Mouse (Mus musculus) limb, embryonic 15.5 days (tissue): Measurements from ENCODE around the gene Hsd17b11. TPM values are rescaled to one million over a fixed set of nuclear protein-coding genes. Genes with fewer than 3 reads are reported as not detected.
"Not testable (repeated sequence)": the region's sequence is repeated elsewhere in the genome, so short reads cannot be mapped to it uniquely, and the experiment has no call there.

Experiments
- ATAC-seq: fragments of 200-750 bp; cut with Nextera tagmentation; 2 replicates; pipeline ENCODE4 v1.8.0; 2017; ENCODE audit warnings: low read depth, moderate TSS enrichment; ENCODE audit not compliant: insufficient number of reproducible peaks, low FRiP score, low TSS enrichment
- H3K27ac ChIP-seq: fragments of 300-500 bp; sonication (generic); 2 replicates; pipeline ENCODE4 v1.5.1; 2015; ENCODE audit warnings: moderate library complexity, mild to moderate bottlenecking, inconsistent platforms
- H3K27me3 ChIP-seq: fragments of 300-500 bp; sonication (generic); 2 replicates; pipeline ENCODE4 v1.6.1; 2015; ENCODE audit warnings: inconsistent platforms
- H3K36me3 ChIP-seq: fragments of 300-500 bp; sonication (generic); 2 replicates; pipeline ENCODE4 v1.6.1; 2015; ENCODE audit warnings: inconsistent platforms
- H3K4me1 ChIP-seq: fragments of 300-500 bp; sonication (generic); 2 replicates; pipeline ENCODE4 v1.6.1; 2015; ENCODE audit warnings: inconsistent platforms
- H3K4me2 ChIP-seq: fragments of 300-500 bp; sonication (generic); 2 replicates; pipeline ENCODE4 v1.6.1; 2015; ENCODE audit warnings: mild to moderate bottlenecking, inconsistent platforms
- H3K4me3 ChIP-seq: fragments of 300-500 bp; sonication (generic); 2 replicates; pipeline ENCODE4 v1.5.1; 2015; ENCODE audit warnings: mild to moderate bottlenecking, inconsistent platforms
- H3K9ac ChIP-seq: fragments of 300-500 bp; sonication (generic); 2 replicates; pipeline ENCODE4 v1.6.1; 2015; ENCODE audit warnings: inconsistent platforms
- H3K9me3 ChIP-seq: fragments of 300-500 bp; sonication (generic); 2 replicates; pipeline ENCODE4 v1.6.1; 2016; ENCODE audit warnings: inconsistent platforms
- WGBS: fragments of 180-500 bp; shearing (Covaris S2); methylation state at CpG from one replicate; pipeline ENCODE4 v1.1.7; 2015; 5-methylcytosine and 5-hydroxymethylcytosine counted together
- polyA plus RNA-seq: library from polyadenylated mRNA; unstranded; fragments of >200 nt; fragmentation: Nextera tagmentation; extraction: Ambion mirVana; gene quantifications from 2 replicates; pipeline ENCODE4 v1.2.1, GENCODE M21; 2015

Gene Hsd17b11
- polyA plus RNA-seq, 1 experiment from 2014 or later, result 4.0 TPM

DNA sequence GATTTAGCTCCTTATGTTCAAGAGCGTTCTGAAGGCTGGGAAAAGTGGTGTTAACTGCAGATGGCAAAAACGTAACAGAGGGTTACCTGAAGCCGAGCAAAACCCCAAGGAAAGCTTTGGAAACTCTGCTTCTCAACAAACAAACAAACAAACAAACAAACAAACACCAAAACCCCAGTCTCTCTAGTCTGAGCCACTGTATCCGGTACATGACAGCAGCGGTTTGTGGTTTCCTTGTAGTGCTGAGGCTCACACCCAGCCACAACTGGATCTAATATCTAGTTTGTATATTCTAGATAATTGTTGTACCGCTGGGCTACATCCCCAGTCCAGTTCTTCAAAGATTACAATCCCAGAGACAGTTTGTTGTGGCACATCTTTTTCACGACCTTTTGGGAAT is 46.0 kb downstream of the Hsd17b11 start:
- Histone ChIP-seq H3K27me3 (no peaks in the 10 kb centered on the region), H3K27ac (no peak overlapping the region), H3K4me3 (no peak overlapping the region), H3K4me1 (no peaks in the 10 kb centered on the region), H3K36me3 (no peaks in the 10 kb centered on the region), H3K9ac (no peak overlapping the region), H3K9me3 (no peaks in the 10 kb centered on the region), H3K4me2 (no peak overlapping the region)
- no peak for ATAC-seq
- 75% methylated on average over 7 of the region's 7 CpGs for WGBS

DNA sequence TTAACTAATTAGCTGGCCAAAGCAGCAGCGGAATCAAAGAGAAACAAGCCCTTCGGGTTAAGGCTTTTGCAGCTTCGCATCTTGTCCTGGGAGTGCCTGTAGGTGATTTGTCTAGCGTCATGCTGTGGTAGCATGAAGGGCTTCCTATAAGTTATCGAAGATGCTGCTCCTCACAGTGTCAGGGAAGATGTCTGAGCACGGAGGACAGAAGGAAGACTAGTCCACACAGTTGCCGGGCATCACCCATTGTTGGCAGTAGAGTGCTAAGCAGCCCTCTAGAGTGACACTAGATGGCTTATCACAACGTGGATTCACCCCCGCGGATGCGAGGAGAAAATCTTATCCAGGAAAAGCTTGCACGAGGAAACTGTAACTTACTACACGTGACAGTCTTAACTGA is 48.9 kb downstream of the Hsd17b11 start:
- Histone ChIP-seq H3K9ac (no peak overlapping the region), H3K27ac (no peak overlapping the region), H3K27me3 (no peaks in the 10 kb centered on the region), H3K4me2 (no peak overlapping the region), H3K4me3 (no peak overlapping the region), H3K9me3 (no peaks in the 10 kb centered on the region), H3K36me3 (no peaks in the 10 kb centered on the region), H3K4me1 (no peaks in the 10 kb centered on the region)
- WGBS, result 72% methylated on average over 13 of the region's 13 CpGs
- no peak for ATAC-seq

- no peaks in the 10 kb centered on the region for H3K36me3 ChIP-seq
- no peaks in the 10 kb centered on the region for H3K27me3 ChIP-seq
- ATAC-seq, result no peak
- H3K4me3 ChIP-seq, result no peak overlapping the region
- H3K4me2 ChIP-seq, result peak overlapping the region; percentile 17; the same call in 1 of the 2 replicates
- no peaks in the 10 kb centered on the region for H3K9me3 ChIP-seq
- no peak overlapping the region for H3K9ac ChIP-seq
- H3K4me1 ChIP-seq, result no peaks in the 10 kb centered on the region
- 36% methylated on average over 19 of the region's 19 CpGs for WGBS
- H3K27ac ChIP-seq, result no peak overlapping the region
Observed at GRCm38 (mm10) chr5:103972379-103972778, 49.3 kb downstream of the Hsd17b11 start.

GRCm38 (mm10) chr5:103971051-103971450 is 50.7 kb downstream of the Hsd17b11 start:
- H3K36me3 ChIP-seq, result no peaks in the 10 kb centered on the region
- H3K4me2 ChIP-seq, result no peak overlapping the region
- no peak for ATAC-seq
- no peaks in the 10 kb centered on the region for H3K27me3 ChIP-seq
- no peak overlapping the region for H3K27ac ChIP-seq
- 70% methylated on average over 5 of the region's 5 CpGs for WGBS
- H3K4me1 ChIP-seq, result no peaks in the 10 kb centered on the region
- no peak overlapping the region for H3K4me3 ChIP-seq
- H3K9me3 ChIP-seq, result no peaks in the 10 kb centered on the region
- H3K9ac ChIP-seq, result no peak overlapping the region

DNA sequence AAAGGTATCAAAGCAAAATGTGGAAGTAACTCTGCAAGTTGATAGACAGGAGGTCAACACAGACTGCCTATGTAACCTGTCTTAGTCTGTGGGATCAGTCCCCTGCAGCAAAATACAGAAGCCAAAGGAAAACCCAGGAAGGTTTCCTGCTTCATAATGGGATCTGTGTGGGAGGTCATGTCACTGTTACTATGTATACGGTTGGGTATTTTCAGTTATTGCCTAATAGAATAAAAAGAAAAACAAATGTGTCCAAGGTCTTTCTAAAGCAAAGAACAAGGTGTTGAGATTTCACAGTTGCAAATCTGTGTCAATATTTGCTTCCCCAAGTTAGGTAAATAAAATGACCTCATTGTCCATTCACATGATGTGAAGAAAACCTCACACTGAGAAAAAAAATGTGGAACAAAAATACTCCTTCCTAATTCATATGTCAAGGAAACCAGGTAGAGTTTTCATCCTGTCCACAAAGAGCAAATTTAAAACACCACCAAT is 58.7 kb downstream of the Hsd17b11 start:
- WGBS, result 68% methylated on average over 1 of the region's 1 CpGs
- Histone ChIP-seq H3K4me2 (no peak overlapping the region), H3K4me3 (no peak overlapping the region), H3K36me3 (no peaks in the 10 kb centered on the region), H3K9me3 (no peaks in the 10 kb centered on the region), H3K9ac (no peak overlapping the region), H3K27me3 (no peaks in the 10 kb centered on the region), H3K4me1 (no peaks in the 10 kb centered on the region), H3K27ac (no peak overlapping the region)
- ATAC-seq, result no peak

DNA sequence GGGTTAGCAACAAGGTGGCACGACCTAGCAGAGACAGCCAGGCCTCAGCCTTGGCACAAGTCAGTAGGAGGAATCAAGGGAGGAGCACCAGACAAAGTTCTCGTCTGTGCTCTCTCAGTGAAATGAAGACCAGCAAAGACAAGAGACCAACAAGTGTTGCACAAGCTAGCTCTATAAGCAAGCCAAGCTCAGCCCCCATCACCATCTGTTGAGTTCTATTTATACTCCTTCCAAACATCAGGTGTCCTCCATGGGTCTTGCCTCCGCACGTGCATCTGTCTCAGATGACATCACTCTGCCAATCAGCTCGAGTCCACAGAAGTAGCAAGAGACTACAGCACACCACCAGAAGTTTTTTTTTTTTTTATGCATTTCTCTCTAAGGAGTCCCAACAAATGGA is 67.1 kb downstream of the Hsd17b11 start:
- no peak overlapping the region for H3K9ac ChIP-seq
- no peak for ATAC-seq
- H3K9me3 ChIP-seq, result no peaks in the 10 kb centered on the region
- no peaks in the 10 kb centered on the region for H3K27me3 ChIP-seq
- H3K4me3 ChIP-seq, result no peak overlapping the region
- H3K27ac ChIP-seq, result no peak overlapping the region
- peaks cover 4% of the 10 kb centered on the region; the same call in 1 of the 2 replicates for H3K4me1 ChIP-seq
- WGBS, result 71% methylated on average over 5 of the region's 5 CpGs
- no peaks in the 10 kb centered on the region for H3K36me3 ChIP-seq
- H3K4me2 ChIP-seq, result no peak overlapping the region

GRCm38 (mm10) chr5:103953135-103954083 is 68.3 kb downstream of the Hsd17b11 start:
- no peaks in the 10 kb centered on the region for H3K36me3 ChIP-seq
- H3K4me1 ChIP-seq, result peaks cover 4% of the 10 kb centered on the region; the same call in 1 of the 2 replicates
- H3K4me3 ChIP-seq, result no peak overlapping the region
- no peaks in the 10 kb centered on the region for H3K27me3 ChIP-seq
- WGBS, result 69% methylated on average over 10 of the region's 10 CpGs
- H3K4me2 ChIP-seq, result no peak overlapping the region
- H3K27ac ChIP-seq, result no peak overlapping the region
- no peaks in the 10 kb centered on the region for H3K9me3 ChIP-seq
- H3K9ac ChIP-seq, result no peak overlapping the region
- ATAC-seq, result no peak

- H3K4me2 ChIP-seq, H3K9ac ChIP-seq, H3K9me3 ChIP-seq, ATAC-seq, H3K27ac ChIP-seq, H3K27me3 ChIP-seq, H3K4me1 ChIP-seq, H3K4me3 ChIP-seq, H3K36me3 ChIP-seq: not testable (repeated sequence)
- WGBS, result 88% methylated on average over 15 of the region's 15 CpGs
Observed at GRCm38 (mm10) chr5:103950138-103950537, 71.6 kb downstream of the Hsd17b11 start.

DNA sequence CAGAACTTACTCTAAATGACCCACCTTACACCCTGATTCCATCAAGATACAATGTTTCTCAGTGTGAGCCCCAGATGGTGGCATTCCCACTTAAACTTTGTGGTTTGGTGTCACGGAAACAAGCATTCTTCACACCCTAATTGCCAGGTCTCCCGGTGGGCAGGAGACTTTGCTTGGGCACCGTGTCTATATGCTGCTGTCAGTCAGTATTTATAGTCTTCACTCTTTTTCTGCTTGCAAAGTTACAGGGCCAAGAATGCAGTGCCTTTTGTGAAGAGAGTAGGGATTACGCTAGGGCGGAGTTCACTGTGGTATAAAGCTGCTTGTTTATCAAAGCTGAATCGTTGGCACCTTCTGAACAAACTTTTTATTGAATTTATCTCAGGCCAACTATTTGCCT is 78.5 kb downstream of the Hsd17b11 start:
- Histone ChIP-seq H3K4me3 (no peak overlapping the region), H3K4me2 (no peak overlapping the region), H3K9me3 (no peaks in the 10 kb centered on the region), H3K36me3 (no peaks in the 10 kb centered on the region), H3K4me1 (no peaks in the 10 kb centered on the region), H3K27ac (no peak overlapping the region), H3K27me3 (no peaks in the 10 kb centered on the region), H3K9ac (no peak overlapping the region)
- WGBS, result 39% methylated on average over 6 of the region's 6 CpGs
- ATAC-seq, result no peak

DNA sequence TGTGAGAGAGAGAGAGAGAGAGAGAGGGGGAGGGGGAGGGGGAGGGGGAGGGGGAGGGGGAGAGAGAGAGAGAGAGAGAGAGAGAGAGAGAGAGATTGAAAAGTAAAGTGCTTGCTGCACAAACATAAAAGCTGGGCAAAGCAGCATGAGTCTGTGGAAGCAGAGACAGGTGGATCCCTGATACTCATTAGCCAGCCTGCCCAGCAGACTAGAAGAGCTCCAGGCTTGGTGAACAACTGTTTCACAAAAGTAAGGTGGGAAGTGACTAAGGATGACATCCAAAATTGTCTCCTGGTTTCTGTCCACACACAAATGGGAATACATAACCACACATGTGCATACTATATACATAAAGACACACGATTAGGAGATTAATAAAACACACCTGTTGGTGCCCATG is 81.9 kb downstream of the Hsd17b11 start:
- no peak overlapping the region for H3K4me3 ChIP-seq
- H3K27ac ChIP-seq, result no peak overlapping the region
- 56% methylated on average over 1 of the region's 1 CpGs for WGBS
- H3K36me3 ChIP-seq, result no peaks in the 10 kb centered on the region
- no peak overlapping the region for H3K9ac ChIP-seq
- no peaks in the 10 kb centered on the region for H3K9me3 ChIP-seq
- H3K4me1 ChIP-seq, result peaks cover 3% of the 10 kb centered on the region; the same call in 1 of the 2 replicates
- no peak for ATAC-seq
- no peaks in the 10 kb centered on the region for H3K27me3 ChIP-seq
- H3K4me2 ChIP-seq, result no peak overlapping the region
